Mouse (Mus musculus): ENCODE measurements around the gene Ltbr.

- TF ChIP-seq EP300 (IDR thresholded peaks at IDR 0.05; ENCODE audit: low read depth) (no peak), CTCF (IDR thresholded peaks at IDR 0.05; ENCODE audit: low read depth) (no peak)
Observed at GRCm38 (mm10) chr6:125312171-125312570, 1.5 kb downstream of the Ltbr start.

Measured in heart, postnatal 0 days (tissue).